Mouse (Mus musculus) liver, embryonic 13.5 days (tissue): ENCODE data around the gene Leap2. TPM values are rescaled to one million over a fixed set of nuclear protein-coding genes. Genes with fewer than 3 reads are reported as not detected.

Experiments
- ATAC-seq: fragments of 200-750 bp; cut with Nextera tagmentation; 2 replicates; pipeline ENCODE4 v1.8.0; 2017; ENCODE audit warnings: low read depth, mild to moderate bottlenecking, moderate number of reproducible peaks, moderate library complexity
- DNase-seq: peaks from one replicate; pipeline ENCODE4 v3.0.0; 2022
- H3K27ac ChIP-seq: fragments of 300-500 bp; sonication (generic); 2 replicates; pipeline ENCODE4 v1.5.1; 2015; ENCODE audit warnings: moderate library complexity, mild to moderate bottlenecking, inconsistent platforms
- H3K27me3 ChIP-seq: fragments of 300-500 bp; sonication (generic); 2 replicates; pipeline ENCODE4 v1.6.1; 2015; ENCODE audit warnings: mild to moderate bottlenecking, inconsistent platforms
- H3K36me3 ChIP-seq: fragments of 300-500 bp; sonication (generic); 2 replicates; pipeline ENCODE4 v1.6.1; 2015; ENCODE audit warnings: mild to moderate bottlenecking, inconsistent platforms
- H3K4me1 ChIP-seq: fragments of 300-500 bp; sonication (generic); replicated peaks from 2 replicates; pipeline ENCODE4 v1.6.1; 2015; ENCODE audit warnings: inconsistent platforms
- H3K4me2 ChIP-seq: fragments of 300-500 bp; sonication (generic); 2 replicates; pipeline ENCODE4 v1.6.1; 2015; ENCODE audit warnings: inconsistent platforms, mild to moderate bottlenecking, moderate library complexity
- H3K4me3 ChIP-seq: fragments of 300-500 bp; sonication (generic); replicated peaks from 2 replicates; pipeline ENCODE4 v1.5.1; 2015; ENCODE audit warnings: mild to moderate bottlenecking, inconsistent platforms
- H3K9ac ChIP-seq: fragments of 300-500 bp; sonication (generic); 2 replicates; pipeline ENCODE4 v1.6.1; 2015; ENCODE audit warnings: mild to moderate bottlenecking, inconsistent platforms
- H3K9me3 ChIP-seq: fragments of 300-500 bp; sonication (generic); replicated peaks from 2 replicates; pipeline ENCODE4 v1.6.1; 2016; ENCODE audit warnings: inconsistent platforms
- WGBS: fragments of 180-500 bp; shearing (Covaris S2); methylation state at CpG from one replicate; pipeline ENCODE4 v1.1.7; 2015; ENCODE audit not compliant: insufficient replicate concordance; 5-methylcytosine and 5-hydroxymethylcytosine counted together
- polyA plus RNA-seq: library from polyadenylated mRNA; unstranded; fragments of >200 nt; fragmentation: Nextera tagmentation; extraction: Ambion mirVana; gene quantifications from 2 replicates; pipeline ENCODE4 v1.2.1, GENCODE M21; 2015

The Leap2 gene
- 11.3 and 13.8 TPM in 2 replicates for polyA plus RNA-seq

- no peak within 1 kb of the TSS for H3K9ac ChIP-seq
- WGBS, result 58% methylated on average over 4 of the region's 4 CpGs
- H3K4me3 ChIP-seq, result peak within 1 kb of the TSS; percentile 29
These were observed at the start of gene Leap2 for GRCm38 (mm10) chr11:53423036-53423435. Gene Leap2, minus strand, starts transcription at chr11:53423170.

GRCm38 (mm10) chr11:53472709-53473108 lies 49.7 kb upstream of the Leap2 start:
- H3K4me1 ChIP-seq, result peaks cover 12% of the 10 kb centered on the region
- H3K27me3 ChIP-seq, result peaks cover 92% of the 10 kb centered on the region
- no peak for DNase-seq
- no peak overlapping the region for H3K27ac ChIP-seq
- WGBS, result 68% methylated on average over 3 of the region's 3 CpGs
- no peak overlapping the region for H3K4me3 ChIP-seq
- H3K9me3 ChIP-seq, result no peaks in the 10 kb centered on the region
- no peak overlapping the region for H3K4me2 ChIP-seq
- ATAC-seq, result no peak
- peaks cover under 1% of the 10 kb centered on the region; the same call in 1 of the 2 replicates for H3K36me3 ChIP-seq
- no peak overlapping the region for H3K9ac ChIP-seq

More at GRCm38 (mm10) chr11:53423036-53423435, at the start of gene Leap2:
- no peaks in the 10 kb centered on the region for H3K9me3 ChIP-seq
- DNase-seq (no peak), ATAC-seq (peak; percentile 66)
- H3K27me3 ChIP-seq, result no peaks in the 10 kb centered on the region
- H3K4me1 ChIP-seq, result peaks cover 11% of the 10 kb centered on the region; the same call in 1 of the 2 replicates
- H3K36me3 ChIP-seq, result peaks cover 10% of the 10 kb centered on the region
- peak within 1 kb of the TSS; percentile 62 for H3K27ac ChIP-seq
- H3K4me2 ChIP-seq, result peak within 1 kb of the TSS; percentile 39

GRCm38 (mm10) chr11:53469968-53470695 lies 47.2 kb upstream of the Leap2 start, which contains the start of gene Gm9837:
Gene Gm9837, minus strand, starts transcription at chr11:53470479.
- H3K27me3 ChIP-seq, result peaks cover 93% of the 10 kb centered on the region
- peak within 1 kb of the TSS; percentile 28; the same call in 1 of the 2 replicates for H3K4me2 ChIP-seq
- no peaks in the 10 kb centered on the region for H3K36me3 ChIP-seq
- no peaks in the 10 kb centered on the region for H3K9me3 ChIP-seq
- DNase-seq (peak; percentile 71), ATAC-seq (peak; percentile 75)
- no peak within 1 kb of the TSS for H3K27ac ChIP-seq
- peaks cover 21% of the 10 kb centered on the region for H3K4me1 ChIP-seq
- 6% methylated on average over 29 of the region's 29 CpGs for WGBS
- H3K9ac ChIP-seq, result peak within 1 kb of the TSS; percentile 4; the same call in 1 of the 2 replicates
- H3K4me3 ChIP-seq, result no peak within 1 kb of the TSS

DNA sequence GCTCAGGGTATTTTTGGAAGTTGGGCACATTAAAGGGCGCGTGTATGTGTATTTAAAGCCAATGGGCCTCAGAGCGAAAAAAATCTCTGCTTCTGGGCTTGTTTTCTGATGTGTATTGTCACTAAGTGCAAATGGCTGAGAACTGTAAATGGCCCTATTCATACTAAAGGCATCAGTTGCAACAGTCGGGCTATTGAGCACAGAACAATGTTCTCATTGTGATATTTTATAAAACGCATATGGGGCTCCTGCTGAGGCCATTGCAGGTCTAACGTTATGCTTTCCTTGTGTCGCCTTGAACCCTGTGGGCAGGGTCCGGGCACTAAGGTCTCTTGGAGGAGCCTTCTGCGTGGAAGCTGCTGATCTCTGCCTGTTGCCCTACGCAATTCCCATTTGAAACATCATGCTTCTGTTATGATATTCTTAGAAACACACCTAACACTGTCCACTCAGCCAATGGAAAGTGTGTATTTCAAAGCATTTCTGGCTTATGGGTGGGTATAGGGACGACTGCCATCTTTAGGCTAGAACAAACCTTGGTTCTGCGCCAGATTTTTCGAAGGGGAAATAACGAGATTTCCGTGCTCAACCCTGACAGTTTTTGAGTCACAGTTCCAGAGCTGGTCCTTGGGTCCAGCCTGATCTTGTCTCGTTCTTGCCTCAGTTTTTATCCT lies 46.5 kb upstream of the Leap2 start:
- 42% methylated on average over 16 of the region's 16 CpGs for WGBS
- Histone ChIP-seq H3K4me2 (no peak overlapping the region), H3K9ac (no peak overlapping the region), H3K27ac (no peak overlapping the region), H3K4me1 (peaks cover 21% of the 10 kb centered on the region), H3K9me3 (no peaks in the 10 kb centered on the region), H3K36me3 (no peaks in the 10 kb centered on the region), H3K4me3 (no peak overlapping the region), H3K27me3 (peaks cover 93% of the 10 kb centered on the region)
- ATAC-seq, result no peak
- no peak for DNase-seq

DNA sequence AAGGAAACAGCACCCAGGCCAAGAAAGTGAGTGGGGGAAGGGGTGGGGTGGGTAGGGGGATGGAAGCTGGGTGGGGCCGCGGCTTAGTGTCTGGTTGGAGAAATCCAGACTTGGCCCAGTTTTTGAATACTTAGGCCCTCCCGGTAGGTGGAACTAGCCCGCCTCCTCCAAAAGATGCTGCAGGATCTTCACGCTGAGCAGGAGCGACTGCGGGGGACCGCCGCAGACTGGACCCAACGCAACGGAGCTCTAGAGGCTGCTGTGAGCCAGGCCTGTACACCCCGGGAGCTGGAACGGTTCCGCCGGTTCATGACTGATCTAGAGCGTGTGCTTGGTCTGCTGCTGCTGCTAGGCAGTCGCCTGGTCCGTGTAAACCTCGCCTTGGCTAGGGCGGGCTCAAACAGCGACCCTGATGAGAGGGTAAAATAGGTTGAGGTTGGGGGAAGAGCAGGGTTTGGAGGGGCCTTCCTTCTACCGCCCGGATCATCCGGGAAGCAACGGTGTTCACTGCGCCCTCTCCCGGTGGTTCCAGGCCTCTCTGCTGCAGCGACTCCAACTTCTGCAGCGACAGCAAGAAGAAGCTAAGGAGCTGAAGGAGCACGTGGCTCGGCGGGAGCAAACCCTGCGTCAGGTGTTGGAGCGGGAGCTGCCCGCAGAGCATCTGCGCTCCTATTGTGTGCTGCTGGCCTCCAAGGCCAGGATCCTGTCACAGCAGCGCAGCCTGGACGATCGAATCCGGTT lies 43.4 kb upstream of the Leap2 start:
- peak overlapping the region; percentile 51 for H3K4me2 ChIP-seq
- no peaks in the 10 kb centered on the region for H3K36me3 ChIP-seq
- H3K4me3 ChIP-seq, result peak overlapping the region; percentile 31
- no peaks in the 10 kb centered on the region for H3K9me3 ChIP-seq
- WGBS, result 13% methylated on average over 40 of the region's 40 CpGs
- peak; percentile 55 for DNase-seq
- no peak; the same call in 1 of the 2 replicates for ATAC-seq
- H3K4me1 ChIP-seq, result peaks cover 47% of the 10 kb centered on the region
- H3K27ac ChIP-seq, result no peak overlapping the region
- H3K9ac ChIP-seq, result peak overlapping the region; percentile 33; the same call in 1 of the 2 replicates
- peaks cover 95% of the 10 kb centered on the region for H3K27me3 ChIP-seq

- ATAC-seq (no peak), DNase-seq (no peak)
- H3K9me3 ChIP-seq, result no peaks in the 10 kb centered on the region
- peaks cover 44% of the 10 kb centered on the region for H3K4me1 ChIP-seq
- H3K36me3 ChIP-seq, result no peaks in the 10 kb centered on the region
- no peak overlapping the region for H3K27ac ChIP-seq
- WGBS, result 6% methylated on average over 55 of the region's 55 CpGs
- peaks cover 85% of the 10 kb centered on the region for H3K27me3 ChIP-seq
- H3K4me3 ChIP-seq, result peak overlapping the region; percentile 45
- H3K4me2 ChIP-seq, result peak overlapping the region; percentile 66
- H3K9ac ChIP-seq, result 0 out of 2 replicates have a peak overlapping the region, but pooled peaks have one; percentile 22
These were observed 40.8 kb upstream of the Leap2 start for GRCm38 (mm10) chr11:53463551-53464424.

DNA sequence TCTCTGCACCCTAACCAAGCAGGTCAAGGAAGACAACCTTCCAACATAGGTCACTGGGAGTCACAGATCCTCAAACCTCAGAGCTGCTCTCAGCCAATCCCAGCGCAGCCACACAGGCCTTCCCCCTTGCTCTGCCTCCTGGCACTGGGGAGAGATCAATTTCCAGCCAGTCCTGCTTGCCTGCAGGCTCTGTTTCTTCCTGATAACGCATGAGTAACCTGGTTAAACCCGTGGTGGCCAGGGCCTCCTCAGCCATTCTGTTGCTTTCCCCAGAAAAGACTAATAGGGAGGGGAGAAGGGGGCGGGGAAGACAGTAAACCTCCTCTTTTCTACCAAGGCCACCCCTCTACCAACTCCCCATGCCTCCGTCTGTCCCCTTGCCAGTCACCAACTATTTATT lies 38.8 kb upstream of the Leap2 start:
- 14% methylated on average over 5 of the region's 5 CpGs for WGBS
- ATAC-seq, result peak; percentile 52; the same call in 1 of the 2 replicates

DNA sequence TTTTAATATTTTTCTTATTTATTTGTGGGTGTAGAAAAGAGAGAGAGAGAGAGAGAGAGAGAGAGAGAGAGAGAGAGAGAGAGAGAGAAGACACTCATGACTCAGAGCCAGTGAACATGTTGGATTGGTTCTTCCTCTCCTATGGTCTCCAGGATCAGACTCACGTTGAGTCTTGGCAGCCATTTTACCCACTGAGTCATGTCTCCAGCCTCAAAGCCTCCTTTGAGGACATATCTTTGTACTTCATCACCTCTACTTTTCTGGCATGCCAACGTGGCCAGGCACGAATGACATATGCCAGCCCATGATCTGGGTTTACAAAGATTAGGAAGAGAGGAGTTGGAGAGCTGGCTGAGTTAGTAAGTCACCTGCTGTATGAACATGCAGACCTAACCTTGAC lies 37.2 kb upstream of the Leap2 start:
- Histone ChIP-seq H3K9ac (no peak overlapping the region), H3K27ac (no peak overlapping the region), H3K9me3 (no peaks in the 10 kb centered on the region), H3K4me1 (peaks cover 50% of the 10 kb centered on the region), H3K4me2 (no peak overlapping the region), H3K27me3 (peaks cover 88% of the 10 kb centered on the region), H3K36me3 (no peaks in the 10 kb centered on the region), H3K4me3 (no peak overlapping the region)
- DNase-seq, result no peak
- 53% methylated on average over 3 of the region's 3 CpGs for WGBS
- ATAC-seq, result no peak

More for the DNA sequence above, 38.8 kb upstream of the Leap2 start:
- no peaks in the 10 kb centered on the region for H3K36me3 ChIP-seq
- H3K9ac ChIP-seq, result no peak overlapping the region
- no peak overlapping the region for H3K27ac ChIP-seq
- no peak overlapping the region for H3K4me3 ChIP-seq
- H3K27me3 ChIP-seq, result peaks cover 88% of the 10 kb centered on the region
- peaks cover 52% of the 10 kb centered on the region for H3K4me1 ChIP-seq
- H3K4me2 ChIP-seq, result no peak overlapping the region
- no peaks in the 10 kb centered on the region for H3K9me3 ChIP-seq
- DNase-seq, result peak; percentile 49

DNA sequence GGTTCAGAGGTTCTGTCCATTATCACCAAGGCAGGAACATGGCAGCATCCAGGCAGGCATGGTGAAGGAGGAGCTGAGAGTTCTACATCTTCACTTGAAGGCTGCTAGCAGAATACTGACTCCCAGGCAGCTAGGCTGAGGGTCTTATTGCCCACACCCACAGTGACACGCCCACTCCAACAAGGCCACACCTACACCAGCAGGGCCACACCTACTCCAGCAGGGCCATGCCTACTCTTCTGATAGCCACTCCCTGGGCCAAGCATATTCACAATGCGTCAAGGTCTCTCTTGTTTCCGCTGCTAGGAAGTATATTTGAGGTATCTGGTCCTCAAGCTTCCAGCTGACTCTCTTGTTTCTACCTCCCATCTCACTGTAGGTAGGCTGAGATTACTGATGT lies 36.0 kb upstream of the Leap2 start:
- ATAC-seq (no peak), DNase-seq (no peak)
- Histone ChIP-seq H3K9me3 (no peaks in the 10 kb centered on the region), H3K4me2 (no peak overlapping the region), H3K27ac (no peak overlapping the region), H3K4me3 (no peak overlapping the region), H3K27me3 (peaks cover 81% of the 10 kb centered on the region), H3K36me3 (no peaks in the 10 kb centered on the region), H3K4me1 (peaks cover 49% of the 10 kb centered on the region), H3K9ac (no peak overlapping the region)
- WGBS, result 52% methylated on average over 3 of the region's 3 CpGs

DNA sequence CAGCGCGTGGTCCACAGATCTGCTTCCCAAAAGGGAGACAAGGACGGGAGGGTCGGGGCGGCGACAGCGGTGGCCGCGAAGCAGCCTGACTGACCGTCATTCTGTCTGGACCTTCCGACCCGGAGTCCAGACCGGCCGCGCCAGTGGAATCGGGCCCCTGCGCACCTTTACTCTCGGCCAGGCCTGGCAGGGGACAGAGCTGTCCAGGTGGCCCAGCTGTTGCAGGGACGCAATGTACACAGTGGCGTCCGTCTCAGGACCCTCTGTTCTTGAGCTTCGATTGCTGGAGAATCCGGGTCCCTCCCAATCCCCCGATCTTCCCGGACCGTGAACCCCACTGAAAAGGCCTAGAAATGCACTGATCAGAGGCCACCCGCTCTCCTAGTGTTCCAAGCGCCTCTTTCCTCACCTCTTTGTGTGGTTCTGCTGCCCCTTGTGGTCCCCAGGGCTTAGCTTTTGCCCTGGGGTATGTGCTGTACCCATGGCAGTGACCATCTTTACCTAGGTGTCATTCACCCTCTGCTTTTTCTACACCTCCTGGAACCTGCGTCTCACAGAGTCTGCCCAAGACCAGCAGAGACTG lies 34.5 kb upstream of the Leap2 start:
- Histone ChIP-seq H3K36me3 (no peaks in the 10 kb centered on the region), H3K27ac (peak overlapping the region; percentile 62; the same call in 1 of the 2 replicates), H3K4me3 (peak overlapping the region; percentile 55), H3K27me3 (peaks cover 70% of the 10 kb centered on the region), H3K9me3 (no peaks in the 10 kb centered on the region), H3K4me2 (peak overlapping the region; percentile 70), H3K9ac (peak overlapping the region; percentile 63), H3K4me1 (peaks cover 35% of the 10 kb centered on the region)
- ATAC-seq (peak; percentile 45), DNase-seq (no peak)
- WGBS, result 7% methylated on average over 29 of the region's 29 CpGs
